Mouse (Mus musculus) ES-Bruce4 (cell line): ENCODE measurements at regions not wholly inside any gene's neighbourhood (a gene's known extent, or its start where the extent isn't known, plus 50 kb on each side); places are given as distances from the start of the nearest gene placed in this dataset.

ENCODE experiments used
- CTCF ChIP-seq: IDR thresholded peaks from one replicate; pipeline ENCODE4 v1.8.1; 2011; ENCODE audit warnings: low read depth, low read length
- EP300 ChIP-seq: IDR thresholded peaks from 2 replicates; pipeline ENCODE4 v1.6.1; 2011; ENCODE audit warnings: low read depth, low read length; ENCODE audit not compliant: insufficient read depth
- POLR2A ChIP-seq: IDR thresholded peaks from one replicate; pipeline ENCODE4 v1.8.1; 2011; ENCODE audit warnings: low read length; ENCODE audit not compliant: insufficient read depth

- TF ChIP-seq POLR2A (no peak), EP300 (no peak), CTCF (no peak)
These were observed 97.4 kb upstream of the Arhgap5 start for GRCm38 (mm10) chr12:52406386-52406785.
